Mouse (Mus musculus) embryonic facial prominence, embryonic 11.5 days (tissue): ENCODE data around the gene Hoxa9. TPM values are rescaled to one million over a fixed set of nuclear protein-coding genes. Genes with fewer than 3 reads are reported as not detected.
A peak's percentile ranks its signal among the peaks of the same experiment; 100 is the strongest.

Experiments used
- ATAC-seq: fragments of 200-750 bp; cut with Nextera tagmentation; replicated peaks from 2 replicates; pipeline ENCODE4 v1.8.0; 2017; ENCODE audit warnings: low read depth; ENCODE audit not compliant: insufficient number of reproducible peaks, low FRiP score, low TSS enrichment
- DNase-seq: peaks from one replicate; pipeline ENCODE4 v3.0.0-alpha.2; 2015; ENCODE audit warnings: low spot score
- H3K27ac ChIP-seq: fragments of 300-500 bp; sonication (generic); replicated peaks from 2 replicates; pipeline ENCODE4 v1.5.1; 2014; ENCODE audit warnings: mild to moderate bottlenecking, low read depth, low read length, control low read depth
- H3K27me3 ChIP-seq: fragments of 300-500 bp; sonication (generic); 2 replicates; pipeline ENCODE4 v1.6.1; 2014; ENCODE audit warnings: mild to moderate bottlenecking, low read length, moderate library complexity, mixed read lengths; ENCODE audit not compliant: control insufficient read depth, insufficient read depth
- H3K36me3 ChIP-seq: fragments of 300-500 bp; sonication (generic); replicated peaks from 2 replicates; pipeline ENCODE4 v1.6.1; 2014; ENCODE audit warnings: low read depth, mild to moderate bottlenecking, low read length, moderate library complexity, mixed read lengths; ENCODE audit not compliant: control insufficient read depth, insufficient read depth
- H3K4me1 ChIP-seq: fragments of 300-500 bp; sonication (generic); 2 replicates; pipeline ENCODE4 v1.6.1; 2014; ENCODE audit warnings: low read length, mixed read lengths; ENCODE audit not compliant: control insufficient read depth, insufficient read depth
- H3K4me2 ChIP-seq: fragments of 300-500 bp; sonication (generic); 2 replicates; pipeline ENCODE4 v1.6.1; 2014; ENCODE audit warnings: low read depth, mild to moderate bottlenecking, control low read depth, low read length, moderate library complexity
- H3K4me3 ChIP-seq: fragments of 300-500 bp; sonication (generic); 2 replicates; pipeline ENCODE4 v1.5.1; 2014; ENCODE audit warnings: low read depth, low read length, control low read depth
- H3K9ac ChIP-seq: fragments of 300-500 bp; sonication (generic); replicated peaks from 2 replicates; pipeline ENCODE4 v1.6.1; 2014; ENCODE audit warnings: mild to moderate bottlenecking, control low read depth, low read length
- H3K9me3 ChIP-seq: fragments of 300-500 bp; sonication (generic); replicated peaks from 2 replicates; pipeline ENCODE4 v1.6.1; 2016; ENCODE audit warnings: mild to moderate bottlenecking, low read length, inconsistent platforms, mixed read lengths; ENCODE audit not compliant: control insufficient read depth
- WGBS: fragments of 180-500 bp; shearing (Covaris S2); extraction: QIAGEN DNeasy Blood & Tissue Kit; methylation state at CpG from one replicate; pipeline ENCODE4 v1.1.7; 2014; 5-methylcytosine and 5-hydroxymethylcytosine counted together
- polyA plus RNA-seq: library from polyadenylated mRNA; unstranded; fragments of >200 nt; fragmentation: Nextera tagmentation; extraction: Ambion mirVana; gene quantifications from 2 replicates; pipeline ENCODE4 v1.2.1, GENCODE M21; 2014

The Hoxa9 gene
- polyA plus RNA-seq, 1 experiment from 2014 or later = 0.11 TPM

- ATAC-seq (no peak), DNase-seq (peak; percentile 64)
- Histone ChIP-seq H3K9ac (no peak within 1 kb of the TSS; the same call in 1 of the 2 replicates), H3K9me3 (no peaks in the 10 kb centered on the region), H3K36me3 (no peaks in the 10 kb centered on the region), H3K4me1 (no peaks in the 10 kb centered on the region; the same call in 1 of the 2 replicates), H3K27me3 (peaks cover 95% of the 10 kb centered on the region), H3K27ac (no peak within 1 kb of the TSS), H3K4me3 (peak within 1 kb of the TSS; percentile 19; the same call in 1 of the 2 replicates), H3K4me2 (peak within 1 kb of the TSS; percentile 39)
- under 1% methylated on average over 65 of the region's 65 CpGs for WGBS
Measured at GRCm38 (mm10) chr6:52204050-52204752, 26.7 kb downstream of the Hoxa9 start, which contains the start of gene Hoxa5. TSS of gene Hoxa5 (minus strand) at chr6:52204587.

- Histone ChIP-seq H3K36me3 (no peaks in the 10 kb centered on the region), H3K9ac (no peak overlapping the region; the same call in 1 of the 2 replicates), H3K27ac (no peak overlapping the region), H3K4me2 (peak overlapping the region; percentile 39), H3K4me1 (no peaks in the 10 kb centered on the region; the same call in 1 of the 2 replicates), H3K9me3 (no peaks in the 10 kb centered on the region), H3K27me3 (peaks cover 94% of the 10 kb centered on the region), H3K4me3 (peak overlapping the region; percentile 19; the same call in 1 of the 2 replicates)
- no peak for ATAC-seq
- WGBS = under 1% methylated on average over 43 of the region's 46 CpGs
- no peak for DNase-seq
Measured at GRCm38 (mm10) chr6:52203371-52204049, 27.4 kb downstream of the Hoxa9 start.

- ATAC-seq (no peak), DNase-seq (no peak)
- H3K36me3 ChIP-seq = no peaks in the 10 kb centered on the region
- H3K9ac ChIP-seq = no peak overlapping the region
- peaks cover 95% of the 10 kb centered on the region for H3K27me3 ChIP-seq
- peak overlapping the region; percentile 19; the same call in 1 of the 2 replicates for H3K4me3 ChIP-seq
- H3K4me1 ChIP-seq = no peaks in the 10 kb centered on the region; the same call in 1 of the 2 replicates
- H3K4me2 ChIP-seq = no peak overlapping the region
- H3K9me3 ChIP-seq = no peaks in the 10 kb centered on the region
- no peak overlapping the region for H3K27ac ChIP-seq
- WGBS = under 1% methylated on average over 10 of the region's 10 CpGs
Measured at GRCm38 (mm10) chr6:52203121-52203370, 27.8 kb downstream of the Hoxa9 start.

DNA sequence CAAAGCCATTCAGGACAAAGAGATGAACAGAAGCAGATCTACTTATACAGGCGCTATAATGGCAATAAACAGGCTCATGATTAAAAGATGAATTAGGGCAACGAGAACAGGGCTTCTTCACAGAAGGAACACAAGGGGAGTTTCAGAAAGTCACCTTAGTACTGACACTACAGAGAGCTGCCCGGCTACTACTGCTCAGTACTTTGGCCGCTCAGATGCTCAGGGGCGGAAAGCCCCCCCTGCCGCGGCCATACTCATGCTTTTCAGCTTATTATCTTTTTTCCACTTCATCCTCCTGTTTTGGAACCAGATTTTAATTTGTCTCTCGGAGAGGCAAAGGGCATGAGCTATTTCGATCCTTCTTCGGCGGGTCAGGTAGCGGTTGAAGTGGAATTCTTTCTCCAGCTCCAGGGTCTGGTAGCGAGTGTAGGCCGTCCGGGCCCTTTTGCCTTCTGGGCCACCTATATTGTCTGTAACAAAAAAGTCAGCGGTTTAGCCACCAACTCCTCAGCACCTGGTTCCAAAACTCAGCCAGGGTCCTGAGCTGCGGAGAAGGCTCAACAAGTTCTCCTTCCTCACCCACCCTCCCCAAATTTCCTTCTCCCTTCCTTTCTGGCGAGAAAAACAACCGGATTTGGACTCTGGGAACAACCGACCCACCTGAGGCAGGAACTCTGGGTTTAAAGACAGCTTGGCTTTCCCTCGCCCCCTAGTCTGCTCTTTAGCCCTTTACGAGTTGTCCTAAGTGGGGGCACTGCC is 28.3 kb downstream of the Hoxa9 start:
- Histone ChIP-seq H3K27me3 (peaks cover 94% of the 10 kb centered on the region), H3K4me2 (no peak overlapping the region)

GRCm38 (mm10) chr6:52201269-52201668 is 29.6 kb downstream of the Hoxa9 start:
- WGBS = 5% methylated on average over 1 of the region's 1 CpGs
- Histone ChIP-seq H3K9me3 (no peaks in the 10 kb centered on the region), H3K9ac (no peak overlapping the region), H3K27ac (no peak overlapping the region), H3K4me2 (no peak overlapping the region; the same call in 1 of the 2 replicates), H3K4me1 (no peaks in the 10 kb centered on the region; the same call in 1 of the 2 replicates), H3K4me3 (no peak overlapping the region), H3K27me3 (peaks cover 93% of the 10 kb centered on the region), H3K36me3 (no peaks in the 10 kb centered on the region)
- DNase-seq (no peak), ATAC-seq (no peak)

More for the DNA sequence above, 28.3 kb downstream of the Hoxa9 start:
- no peak for ATAC-seq
- Histone ChIP-seq H3K27ac (no peak overlapping the region), H3K4me1 (no peaks in the 10 kb centered on the region; the same call in 1 of the 2 replicates), H3K4me3 (peak overlapping the region; percentile 15; the same call in 1 of the 2 replicates), H3K9me3 (no peaks in the 10 kb centered on the region), H3K36me3 (no peaks in the 10 kb centered on the region), H3K9ac (no peak overlapping the region)
- 2% methylated on average over 22 of the region's 22 CpGs for WGBS
- DNase-seq = no peak

- ATAC-seq (no peak), DNase-seq (no peak)
- no peaks in the 10 kb centered on the region; the same call in 1 of the 2 replicates for H3K4me1 ChIP-seq
- no peaks in the 10 kb centered on the region for H3K36me3 ChIP-seq
- H3K9ac ChIP-seq = no peak overlapping the region
- WGBS = 5% methylated on average over 10 of the region's 10 CpGs
- no peak overlapping the region for H3K27ac ChIP-seq
- H3K9me3 ChIP-seq = no peaks in the 10 kb centered on the region
- H3K4me2 ChIP-seq = no peak overlapping the region
- no peak overlapping the region for H3K4me3 ChIP-seq
- peaks cover 93% of the 10 kb centered on the region for H3K27me3 ChIP-seq
Measured at GRCm38 (mm10) chr6:52200751-52201250, 30.1 kb downstream of the Hoxa9 start.

DNA sequence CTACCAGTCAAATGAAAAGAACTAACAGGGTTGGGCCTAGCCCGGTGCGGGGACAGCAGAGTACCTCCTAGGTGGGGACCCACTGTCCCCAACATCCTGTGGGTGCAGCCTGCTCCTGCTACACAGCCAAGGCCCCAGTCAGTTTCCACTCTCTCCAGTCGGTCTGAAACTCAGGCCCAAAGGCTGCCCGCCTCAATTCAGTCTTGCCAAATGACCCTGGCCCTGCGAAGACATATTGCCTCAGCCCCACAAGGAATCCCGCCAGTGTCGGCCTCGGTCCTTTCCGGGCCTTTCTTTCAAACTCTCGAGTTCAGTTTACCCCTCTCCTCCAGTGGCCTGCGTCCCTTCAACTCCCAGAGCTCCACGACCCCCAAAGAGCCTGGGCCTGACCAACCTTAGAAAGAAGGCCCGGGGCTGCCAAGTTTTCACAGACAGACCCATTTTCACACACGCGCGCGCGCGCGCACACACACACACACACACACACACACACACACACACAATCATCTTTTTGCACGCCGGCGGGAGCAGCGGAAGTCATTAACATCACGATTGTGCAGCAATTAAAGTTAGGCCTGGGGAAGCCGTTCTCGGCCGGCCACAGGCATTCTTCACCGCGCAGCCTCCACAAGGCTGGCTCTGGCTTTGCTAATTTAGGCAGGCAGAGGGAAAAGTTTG is 30.7 kb downstream of the Hoxa9 start:
- Histone ChIP-seq H3K4me1 (no peaks in the 10 kb centered on the region; the same call in 1 of the 2 replicates), H3K9me3 (no peaks in the 10 kb centered on the region), H3K4me3 (no peak overlapping the region), H3K36me3 (no peaks in the 10 kb centered on the region), H3K27ac (no peak overlapping the region), H3K27me3 (peaks cover 91% of the 10 kb centered on the region), H3K4me2 (no peak overlapping the region), H3K9ac (no peak overlapping the region)
- ATAC-seq (no peak), DNase-seq (no peak)
- WGBS = 1% methylated on average over 30 of the region's 30 CpGs
